Mouse (Mus musculus) thymus, adult 18-20 months (tissue): ENCODE results near the gene Dolk.

Experiments
- DNase-seq, 2 experiments: peaks; one replicate each; pipeline ENCODE4 v3.0.0; 2022; ENCODE audit warnings: mixed read lengths in 2 of 2

The Dolk gene

DNA sequence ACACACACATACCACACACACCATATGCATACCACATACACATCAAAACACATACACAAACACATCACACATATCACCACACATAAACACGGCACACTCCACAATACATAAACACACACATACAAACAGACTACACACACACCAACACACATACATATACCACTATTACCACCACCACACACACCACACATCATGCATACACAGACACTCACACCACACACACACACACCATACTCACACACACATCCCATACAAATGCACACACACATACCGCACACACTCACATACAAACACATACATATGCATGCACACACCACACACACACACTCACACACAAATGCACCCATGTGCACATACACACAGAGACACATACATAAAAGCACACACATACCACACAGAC lies 18.7 kb downstream of the Dolk start:
- no peak for DNase-seq

DNA sequence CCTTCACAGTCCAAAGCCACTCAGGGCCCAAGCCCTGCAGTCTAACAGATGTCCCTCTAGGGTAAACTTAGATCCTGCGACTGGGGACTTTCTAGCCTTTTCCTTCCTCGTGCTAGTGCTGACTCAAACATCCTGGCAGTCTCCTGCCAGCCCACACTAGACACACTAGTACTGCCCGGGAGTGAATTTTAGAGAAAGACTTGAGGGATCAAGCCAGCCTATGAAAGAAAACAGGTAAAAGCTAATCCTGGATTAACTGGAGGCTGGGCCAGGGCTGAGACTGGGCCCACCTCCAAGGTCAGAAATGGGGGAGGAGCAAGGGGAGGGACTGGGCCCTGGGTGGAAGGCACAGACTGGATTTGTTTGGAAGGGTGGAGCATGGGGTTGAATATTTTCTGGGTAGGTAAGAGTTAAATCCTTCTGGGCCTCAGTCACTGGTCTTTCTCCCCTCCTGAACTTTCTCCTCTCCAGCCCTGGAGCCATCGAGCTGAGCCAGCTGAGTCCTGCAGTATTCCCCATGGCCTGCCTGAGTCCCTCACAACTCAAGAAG lies 19.7 kb downstream of the Dolk start:
- DNase-seq: no peak

DNA sequence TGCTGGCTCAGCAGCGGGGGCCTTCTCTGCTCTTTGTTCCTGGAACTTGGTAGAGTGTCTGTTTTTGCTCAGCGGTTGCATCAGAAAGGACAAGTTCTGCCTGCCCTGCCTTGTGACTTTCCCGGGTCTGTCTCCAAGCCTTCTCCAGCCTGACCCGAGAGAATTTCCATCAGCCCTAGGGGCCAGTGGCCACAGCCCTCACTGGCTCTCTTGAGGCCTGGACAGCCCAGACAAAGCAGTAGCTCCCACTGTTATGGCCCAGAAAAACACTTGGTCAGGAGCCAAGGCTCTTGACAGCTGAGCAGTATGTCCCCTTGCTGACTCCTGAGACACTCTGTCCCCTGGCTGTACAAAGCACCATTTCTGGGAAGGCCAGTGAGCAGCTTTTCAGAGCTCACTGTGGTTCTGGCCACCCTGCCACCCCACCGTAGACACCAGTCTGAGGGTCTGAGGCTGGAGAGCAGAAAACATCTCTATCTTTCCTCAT lies 20.3 kb downstream of the Dolk start, which contains the start of gene Phyhd1:
Phyhd1 (plus strand) TSS at position 437 of the 487 bp plus-strand sequence.
- no peak for DNase-seq

DNA sequence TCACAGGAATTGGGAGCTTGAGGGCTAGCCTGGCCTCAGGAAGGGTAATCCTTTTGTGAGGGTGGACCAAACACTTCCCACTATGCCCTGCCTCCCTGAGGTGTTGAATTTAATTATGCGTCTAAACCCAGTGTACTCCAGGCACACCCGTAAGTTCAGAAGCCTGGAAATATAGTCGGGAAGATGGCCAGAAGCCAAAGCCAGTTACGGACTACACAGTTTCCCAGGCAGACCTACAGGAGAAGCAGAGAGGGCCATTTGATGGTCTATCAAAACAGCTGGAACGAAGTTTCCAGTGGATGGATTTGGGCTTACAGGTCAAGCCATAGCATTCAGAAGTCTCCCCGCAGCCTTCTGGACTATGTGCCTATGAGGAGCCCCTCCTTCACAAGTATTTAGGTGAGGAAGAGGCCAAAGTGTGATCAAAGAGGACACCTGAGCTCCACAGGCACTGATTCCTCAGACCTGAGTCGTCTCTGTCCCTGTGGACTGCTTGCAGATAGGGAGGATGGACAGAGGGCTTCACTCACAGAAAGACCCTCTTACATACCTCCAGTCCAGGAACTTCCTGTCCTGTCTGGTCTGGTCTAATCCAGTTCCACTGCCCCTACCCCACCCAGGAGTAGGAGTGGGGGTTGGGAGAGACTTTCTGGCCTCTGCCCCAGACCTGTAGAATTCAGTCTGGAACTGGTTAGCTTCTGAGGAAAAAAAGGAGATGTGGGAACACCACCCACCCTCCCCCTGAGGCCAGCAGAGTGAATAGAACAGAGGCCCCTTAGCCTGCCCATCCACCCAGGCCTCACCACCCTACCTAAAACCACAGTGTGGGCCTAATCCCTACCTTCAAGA lies 21.2 kb downstream of the Dolk start:
- DNase-seq: no peak

DNA sequence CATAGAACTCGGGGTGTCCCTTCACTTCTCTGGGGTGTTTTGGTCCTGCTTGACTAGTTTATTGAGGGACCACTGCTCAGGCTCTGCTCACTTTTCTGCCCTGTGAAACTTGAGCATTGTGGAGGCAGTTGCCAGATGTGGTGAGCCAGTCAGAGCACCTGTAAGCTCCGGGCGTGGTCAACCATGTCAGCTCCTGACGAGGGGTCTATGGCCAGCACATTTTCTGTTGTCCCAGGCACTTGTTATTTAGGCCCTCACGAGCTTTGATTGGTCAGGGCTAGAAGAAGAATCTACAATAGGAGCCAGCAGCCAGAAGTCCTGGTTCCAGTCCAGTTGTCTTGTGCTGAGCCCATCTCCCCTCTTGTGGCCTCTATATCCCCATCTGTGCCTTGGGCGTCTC lies 22.3 kb downstream of the Dolk start:
- DNase-seq: no peak

DNA sequence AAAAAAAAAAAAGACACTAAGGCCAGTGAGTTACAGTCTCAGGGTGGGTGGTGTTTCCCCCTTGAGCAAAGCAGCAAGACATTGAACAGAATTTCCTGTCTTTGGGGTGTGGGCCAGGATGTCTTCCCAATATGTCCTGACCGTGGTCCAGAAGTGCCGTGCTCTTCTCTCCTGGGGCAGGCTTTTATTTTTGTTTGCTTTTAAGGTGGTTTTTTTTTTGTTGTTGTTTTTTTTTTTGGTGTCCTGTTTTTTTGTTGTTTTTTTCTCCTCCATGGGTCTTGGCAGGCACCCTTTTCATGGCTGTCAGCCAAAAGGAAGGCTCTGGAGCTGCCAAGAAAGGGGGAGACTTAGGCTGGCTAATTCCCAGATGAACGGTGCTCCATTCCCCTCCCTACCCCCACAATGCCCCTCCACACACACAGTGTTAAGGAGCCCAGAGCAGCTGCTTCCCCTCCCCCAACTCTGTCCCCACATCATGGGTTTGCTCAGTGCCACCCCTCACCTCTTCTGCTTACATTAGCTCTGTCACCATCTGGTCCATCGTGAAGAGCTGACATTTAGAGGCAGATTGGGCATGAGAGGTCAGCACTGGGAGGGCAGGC lies 23.2 kb downstream of the Dolk start:
- DNase-seq: peak in 1 of 2 experiments; percentile 3

DNA sequence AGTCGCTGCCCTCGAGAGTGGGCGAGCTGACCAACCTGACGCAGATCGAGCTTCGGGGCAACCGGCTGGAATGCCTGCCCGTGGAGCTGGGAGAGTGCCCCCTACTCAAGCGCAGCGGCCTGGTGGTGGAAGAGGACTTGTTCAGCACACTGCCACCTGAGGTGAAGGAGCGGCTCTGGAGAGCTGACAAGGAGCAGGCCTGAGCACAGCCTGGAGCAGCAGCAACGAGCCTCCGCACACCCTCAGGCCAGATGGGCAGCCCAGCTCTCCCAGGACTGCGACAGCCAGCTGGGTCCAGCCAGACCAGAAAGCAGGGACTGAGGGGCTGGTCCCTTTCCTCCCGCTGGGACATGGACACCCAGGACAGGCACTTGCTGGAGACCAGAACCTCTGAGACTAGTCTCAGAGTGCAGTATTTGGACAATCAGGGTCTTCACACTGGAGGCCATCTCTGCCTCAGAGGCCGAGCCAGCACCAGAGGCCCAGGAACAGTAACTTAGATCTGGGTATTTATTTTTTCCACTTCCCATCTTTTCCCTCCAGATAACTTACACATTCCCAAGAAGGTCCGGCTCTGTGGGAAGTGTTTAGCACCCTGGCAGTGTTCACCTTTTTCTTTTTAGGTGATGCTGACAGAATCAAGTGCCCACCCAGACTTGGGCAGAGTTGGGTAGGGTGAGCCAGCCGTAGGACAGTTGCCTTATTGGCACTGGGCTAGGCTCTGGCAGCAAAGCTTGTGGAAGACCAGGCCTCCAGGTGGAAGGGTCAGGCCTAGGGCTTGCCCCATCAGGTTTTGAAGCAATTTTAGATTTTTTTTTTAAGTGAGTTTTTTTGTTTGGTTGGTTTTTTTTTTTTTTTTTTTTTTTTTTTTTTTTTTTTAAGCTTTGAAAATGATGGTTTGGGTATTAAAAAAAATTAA lies 24.0 kb downstream of the Dolk start:
- DNase-seq: peak in 1 of 2 experiments; percentile 3

DNA sequence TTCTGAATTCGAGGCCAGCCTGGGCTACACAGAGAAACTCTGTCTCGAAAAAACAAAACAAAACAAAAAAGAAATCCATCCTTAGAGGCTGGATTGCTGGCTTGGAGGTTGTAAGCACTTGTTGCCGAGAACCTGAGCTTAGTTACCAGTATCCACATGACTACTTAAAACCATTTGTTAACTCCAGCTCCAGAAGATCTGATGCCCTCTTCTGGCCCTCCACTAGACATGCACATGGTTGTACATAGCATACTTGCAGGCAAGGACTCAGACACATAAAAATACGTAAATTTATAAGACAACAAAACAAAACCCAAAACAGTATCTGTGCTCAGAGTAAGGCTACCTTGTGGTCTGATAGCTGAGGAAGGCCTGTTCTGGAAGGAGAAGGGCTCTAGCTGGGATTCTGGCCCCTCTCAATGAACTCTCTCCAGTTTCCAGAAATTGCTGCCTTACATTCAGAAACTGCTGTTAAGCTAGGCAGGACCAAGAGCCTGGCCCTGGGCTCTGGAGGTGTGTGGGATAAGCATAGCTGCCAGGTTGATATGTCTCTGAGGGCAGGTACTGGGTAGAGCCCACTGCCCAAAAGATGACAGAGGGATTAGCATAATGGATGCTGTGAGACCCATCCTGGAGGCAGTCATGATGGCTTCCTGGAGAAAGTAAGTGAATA lies 24.9 kb downstream of the Dolk start:
- no peak for DNase-seq

DNA sequence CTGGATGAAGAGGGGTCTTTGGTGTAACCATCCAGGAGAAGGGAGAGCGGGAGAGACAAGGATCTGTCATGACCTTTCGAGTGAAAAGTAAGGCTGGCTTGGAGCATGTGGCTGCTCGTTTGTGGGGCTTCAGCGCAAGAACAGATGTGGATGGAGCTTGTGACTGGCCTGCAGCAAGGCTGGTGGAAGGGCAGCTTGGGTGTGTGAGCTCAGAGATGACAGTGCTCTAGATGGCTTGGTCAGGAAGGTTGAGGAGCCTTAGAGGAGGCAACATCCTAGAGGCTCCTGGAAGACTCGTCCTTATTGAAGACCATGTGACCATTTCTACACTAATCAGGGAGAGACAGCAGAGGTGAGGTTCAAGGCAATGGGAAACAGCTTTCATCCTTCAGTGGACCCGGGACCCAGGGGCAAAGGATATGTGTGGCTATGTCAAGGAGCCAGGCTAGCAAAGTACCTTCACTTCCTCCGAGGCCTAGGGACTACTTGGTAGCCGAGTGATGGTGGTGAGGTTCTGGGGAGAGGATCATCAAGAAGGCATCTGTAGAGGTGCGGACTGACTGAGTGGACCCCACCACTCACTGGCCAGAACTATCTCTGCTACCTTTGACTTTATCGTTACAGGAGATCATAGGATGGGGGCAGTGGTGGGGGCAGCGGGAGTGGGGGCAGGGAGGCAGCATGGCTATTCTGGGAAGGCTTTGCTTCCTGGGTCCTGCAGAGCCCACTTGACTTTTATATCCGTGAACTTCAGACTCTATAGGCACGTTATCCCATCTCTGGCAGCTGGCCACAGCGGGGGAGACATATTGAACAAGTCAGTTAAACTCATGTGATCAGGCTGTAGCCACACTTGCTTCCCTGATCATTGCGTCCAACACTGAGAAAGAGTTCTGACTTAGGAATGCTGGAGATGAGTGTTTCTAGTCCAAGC lies 26.7 kb downstream of the Dolk start:
- peak in 1 of 2 experiments; percentile 3 for DNase-seq

DNA sequence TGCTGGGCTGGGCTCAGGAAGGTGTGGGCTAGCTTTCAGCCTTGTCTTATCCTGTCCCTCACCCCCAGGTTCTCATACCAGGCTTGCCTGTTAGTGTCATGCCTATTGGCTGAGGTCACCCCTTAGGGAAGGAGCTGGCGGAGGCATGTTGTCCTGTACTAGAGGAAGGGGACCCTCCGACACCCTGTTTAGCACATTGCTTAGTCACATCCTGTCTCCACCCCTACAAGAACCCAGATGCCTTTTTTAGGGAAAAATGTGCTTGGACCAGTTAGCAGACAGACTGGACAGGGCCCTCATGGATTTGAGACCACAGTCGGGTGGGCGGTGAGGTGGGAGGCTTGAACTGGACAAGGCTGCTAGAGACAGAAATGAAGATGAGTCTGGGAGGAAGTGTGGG lies 27.5 kb downstream of the Dolk start:
- DNase-seq: peak in 1 of 2 experiments; percentile 9

DNA sequence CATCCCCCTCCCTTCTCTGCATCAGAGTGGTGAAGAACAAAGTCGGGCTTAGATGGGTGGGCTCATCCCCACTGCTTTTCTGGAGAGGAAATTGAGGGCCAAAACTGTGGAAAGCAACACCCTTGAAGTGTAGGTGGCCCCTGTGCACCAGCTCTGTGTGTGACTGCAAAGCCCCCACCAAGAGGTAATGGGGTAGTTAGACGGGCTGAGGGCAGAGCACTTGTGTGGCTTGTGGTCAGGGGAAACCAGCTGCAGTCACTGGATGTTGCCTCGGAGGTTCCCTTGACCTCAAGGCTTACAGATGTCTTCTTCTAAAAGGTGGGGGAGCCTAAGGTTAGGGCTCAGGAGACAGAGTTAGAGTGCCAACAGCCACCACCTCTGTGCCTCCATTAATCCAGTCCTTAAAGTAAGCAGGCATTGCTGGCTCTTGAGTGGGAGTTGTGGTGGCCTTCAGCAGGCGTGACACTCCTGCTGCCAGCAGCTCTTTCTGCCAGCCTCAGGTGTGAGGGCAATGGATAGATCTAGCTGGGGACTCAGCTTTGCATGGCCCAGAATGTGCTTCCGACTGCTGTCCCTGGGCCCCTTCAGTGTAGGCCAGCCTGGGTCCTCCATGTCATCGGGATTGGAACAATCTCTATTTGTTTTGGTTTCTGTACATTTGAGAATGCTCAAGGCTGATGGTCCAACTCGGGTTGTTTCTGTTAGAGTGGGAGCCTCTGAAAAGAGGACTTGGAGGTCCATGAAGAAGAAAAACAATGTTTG lies 28.3 kb downstream of the Dolk start:
- peak in 1 of 2 experiments; percentile 9 for DNase-seq

DNA sequence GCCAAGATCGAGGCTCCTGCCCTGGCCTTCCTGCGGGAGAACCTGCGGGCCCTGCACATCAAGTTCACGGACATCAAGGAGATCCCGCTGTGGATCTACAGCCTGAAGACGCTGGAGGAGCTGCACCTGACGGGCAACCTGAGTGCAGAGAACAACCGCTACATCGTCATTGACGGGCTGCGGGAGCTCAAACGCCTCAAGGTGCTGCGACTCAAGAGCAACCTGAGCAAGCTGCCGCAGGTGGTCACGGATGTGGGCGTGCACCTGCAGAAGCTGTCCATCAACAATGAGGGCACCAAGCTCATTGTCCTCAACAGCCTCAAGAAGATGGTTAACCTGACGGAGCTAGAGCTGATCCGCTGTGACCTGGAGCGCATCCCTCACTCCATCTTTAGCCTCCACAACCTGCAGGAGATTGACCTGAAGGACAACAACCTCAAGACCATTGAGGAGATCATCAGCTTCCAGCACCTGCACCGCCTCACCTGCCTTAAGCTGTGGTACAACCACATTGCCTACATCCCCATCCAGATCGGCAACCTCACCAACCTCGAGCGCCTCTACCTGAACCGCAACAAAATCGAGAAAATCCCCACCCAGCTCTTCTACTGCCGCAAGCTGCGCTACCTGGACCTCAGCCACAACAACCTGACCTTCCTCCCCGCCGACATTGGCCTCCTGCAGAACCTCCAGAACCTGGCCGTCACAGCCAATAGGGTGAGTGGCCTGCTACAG lies 29.4 kb downstream of the Dolk start:
- peak in 1 of 2 experiments; percentile 4 for DNase-seq

DNA sequence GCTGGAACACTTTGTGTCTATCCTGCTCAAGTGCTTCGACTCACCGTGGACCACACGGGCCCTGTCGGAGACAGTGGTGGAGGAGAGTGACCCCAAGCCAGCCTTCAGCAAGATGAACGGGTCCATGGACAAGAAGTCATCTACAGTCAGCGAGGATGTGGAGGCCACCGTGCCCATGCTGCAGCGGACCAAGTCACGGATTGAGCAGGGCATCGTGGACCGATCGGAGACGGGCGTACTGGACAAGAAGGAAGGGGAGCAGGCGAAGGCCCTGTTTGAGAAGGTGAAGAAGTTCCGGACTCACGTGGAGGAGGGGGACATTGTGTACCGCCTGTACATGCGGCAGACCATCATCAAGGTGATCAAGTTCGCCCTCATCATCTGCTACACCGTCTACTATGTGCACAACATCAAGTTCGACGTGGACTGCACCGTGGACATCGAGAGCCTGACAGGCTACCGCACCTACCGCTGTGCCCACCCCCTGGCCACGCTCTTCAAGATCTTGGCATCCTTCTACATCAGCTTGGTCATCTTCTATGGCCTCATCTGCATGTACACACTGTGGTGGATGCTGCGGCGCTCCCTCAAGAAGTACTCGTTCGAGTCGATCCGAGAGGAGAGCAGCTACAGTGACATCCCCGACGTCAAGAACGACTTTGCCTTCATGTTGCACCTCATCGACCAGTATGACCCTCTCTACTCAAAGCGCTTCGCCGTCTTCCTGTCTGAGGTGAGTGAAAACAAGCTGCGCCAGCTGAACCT lies 30.3 kb downstream of the Dolk start:
- DNase-seq: peak in 1 of 2 experiments; percentile 3

DNA sequence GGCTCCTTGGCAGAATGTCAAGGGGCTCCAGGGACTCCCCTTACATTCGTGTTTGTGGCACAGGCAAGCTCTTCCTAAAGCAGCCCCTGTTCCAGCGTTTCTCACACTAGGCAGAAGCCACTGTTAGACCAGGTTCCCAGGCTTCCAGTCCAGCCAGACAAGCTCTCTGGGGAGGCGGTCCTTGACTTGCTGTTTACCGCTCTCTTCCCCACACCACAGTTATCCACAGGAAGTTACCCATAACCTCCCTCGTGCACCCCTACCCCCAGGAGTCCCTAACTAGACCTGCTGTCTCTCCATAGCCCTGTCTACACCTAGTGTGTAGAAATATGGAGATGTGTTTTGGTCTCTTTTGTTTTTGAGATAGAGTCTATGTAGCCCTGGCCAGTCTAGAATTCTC lies 32.3 kb downstream of the Dolk start:
- DNase-seq: peak in 1 of 2 experiments; percentile 10

DNA sequence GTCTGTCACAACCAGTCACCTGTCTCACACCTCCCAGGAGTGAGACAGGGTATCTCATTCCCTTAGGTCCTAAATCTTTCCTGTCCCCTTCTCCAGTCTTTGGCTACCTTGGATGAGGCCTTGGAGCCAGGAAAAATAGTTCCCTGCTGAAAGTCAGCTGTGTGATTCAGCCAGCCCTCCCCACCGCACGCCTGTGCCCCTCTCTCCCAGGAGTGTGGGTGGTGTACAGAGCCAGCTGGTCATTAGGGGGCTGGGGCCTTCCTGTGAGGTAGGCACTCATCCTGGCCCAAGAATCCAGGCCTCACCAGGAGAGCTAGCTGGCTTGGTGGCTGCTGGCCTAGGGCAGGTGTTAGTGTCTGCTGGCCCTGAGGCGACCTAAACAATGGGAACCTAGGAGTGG lies 33.6 kb downstream of the Dolk start:
- no peak for DNase-seq

DNA sequence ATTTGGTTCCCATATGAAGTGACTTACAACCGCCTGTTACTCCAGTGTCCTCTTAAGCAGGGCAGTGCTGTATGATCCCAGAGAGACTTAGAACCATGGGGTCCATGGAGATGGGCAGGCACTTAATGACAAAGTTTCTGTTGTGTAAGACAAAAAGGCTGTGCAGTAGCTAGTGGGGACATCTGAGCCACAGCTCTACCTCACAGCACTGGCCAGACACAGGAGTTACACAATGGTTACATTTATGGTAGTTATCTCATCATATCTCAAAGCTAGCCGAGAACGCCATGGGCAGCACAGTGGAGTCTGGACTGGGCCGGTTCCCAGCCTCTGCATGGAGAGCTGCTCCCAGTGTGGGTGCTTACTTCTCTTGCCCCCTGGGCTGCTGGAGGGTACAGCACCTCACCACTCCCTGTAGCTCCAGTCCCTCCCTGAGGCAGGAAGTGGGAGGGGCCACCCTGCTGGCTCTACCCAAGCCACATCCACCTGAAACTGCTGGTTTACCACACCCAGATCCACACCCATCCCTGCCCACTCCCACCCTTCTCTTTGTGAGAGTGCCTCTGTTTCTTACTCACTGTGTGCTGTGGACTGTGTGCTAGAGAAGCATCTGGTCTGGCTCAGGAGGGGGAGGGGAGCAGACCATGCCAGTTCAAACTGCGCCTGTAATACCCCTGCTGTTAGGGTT lies 34.6 kb downstream of the Dolk start:
- peak; percentile 67 to 82 for DNase-seq

DNA sequence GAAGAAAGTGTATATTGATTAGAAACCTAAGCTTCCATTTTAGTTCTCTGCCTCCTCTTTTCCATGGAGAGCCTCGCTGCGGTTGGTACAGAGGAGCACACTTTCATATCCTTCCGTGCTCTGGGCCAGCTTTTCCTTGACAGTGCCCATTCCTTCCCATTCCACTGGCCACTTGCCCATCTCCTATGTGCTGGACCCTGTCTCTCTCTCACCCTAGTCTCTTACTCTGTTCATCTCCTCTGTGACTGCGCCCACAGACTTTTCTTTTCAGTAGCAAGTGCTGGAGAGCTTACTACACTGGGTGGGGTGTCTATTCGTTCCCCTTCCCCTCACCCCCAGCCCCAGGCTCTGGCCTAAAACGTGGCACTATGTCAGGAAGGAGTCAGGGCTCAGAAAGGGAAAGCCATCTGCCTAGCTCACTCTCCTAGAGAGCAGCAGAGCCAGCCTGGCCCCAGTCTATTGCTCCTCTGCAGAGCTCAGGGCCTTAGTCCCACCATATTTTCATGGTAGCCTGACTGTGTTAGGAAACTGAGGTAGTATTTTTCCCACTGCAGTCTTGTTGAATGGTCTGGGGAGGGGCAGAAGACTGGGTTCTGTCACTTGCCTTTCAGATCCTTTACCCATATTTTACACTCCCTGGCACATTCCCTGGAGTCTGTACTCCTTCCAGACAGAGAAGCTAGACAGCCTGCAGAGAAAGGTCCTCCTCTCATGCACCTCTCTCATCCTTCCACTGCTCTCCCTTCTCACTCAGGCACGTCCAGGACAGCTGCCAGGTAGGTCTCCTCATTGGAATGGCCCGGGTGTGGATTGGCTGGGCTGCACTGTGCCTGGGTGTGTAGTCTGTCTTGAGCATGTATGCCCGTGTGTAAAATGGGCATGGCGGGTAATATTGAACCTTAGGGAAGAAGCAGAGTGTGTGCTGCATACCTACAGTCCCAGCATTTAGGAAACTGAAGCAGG lies 35.7 kb downstream of the Dolk start:
- peak in 1 of 2 experiments; percentile 3 for DNase-seq
